Mouse (Mus musculus) midbrain, embryonic 14.5 days (tissue): ENCODE results near the gene Olfr1462. TPM values are rescaled to one million over a fixed set of nuclear protein-coding genes. Genes with fewer than 3 reads are reported as not detected.

Experiments
- ATAC-seq: fragments of 200-750 bp; cut with Nextera tagmentation; 2 replicates; pipeline ENCODE4 v1.8.0; 2017; ENCODE audit warnings: moderate number of reproducible peaks, moderate library complexity; ENCODE audit not compliant: low FRiP score, low TSS enrichment
- DNase-seq: peaks from one replicate; pipeline ENCODE4 v3.0.0-alpha.2; 2015
- H3K27ac ChIP-seq: fragments of 300-500 bp; sonication (generic); replicated peaks from 2 replicates; pipeline ENCODE4 v1.5.1; 2014; ENCODE audit warnings: mild to moderate bottlenecking, low read depth, low read length, moderate library complexity
- H3K27me3 ChIP-seq: fragments of 300-500 bp; sonication (generic); 2 replicates; pipeline ENCODE4 v1.6.1; 2014; ENCODE audit warnings: low read length, control low read depth, mixed read lengths; ENCODE audit not compliant: control insufficient read depth, insufficient read depth
- H3K36me3 ChIP-seq: fragments of 300-500 bp; sonication (generic); 2 replicates; pipeline ENCODE4 v1.6.1; 2014; ENCODE audit warnings: low read length, control low read depth; ENCODE audit not compliant: control insufficient read depth, insufficient read depth
- H3K4me1 ChIP-seq: fragments of 300-500 bp; sonication (generic); 2 replicates; pipeline ENCODE4 v1.6.1; 2014; ENCODE audit warnings: mild to moderate bottlenecking, antibody characterized with exemption, low read length, control low read depth; ENCODE audit not compliant: control insufficient read depth, insufficient read depth
- H3K4me2 ChIP-seq: fragments of 300-500 bp; sonication (generic); 2 replicates; pipeline ENCODE4 v1.6.1; 2014; ENCODE audit warnings: mild to moderate bottlenecking, low read length, moderate library complexity
- H3K4me3 ChIP-seq: fragments of 300-500 bp; sonication (generic); replicated peaks from 2 replicates; pipeline ENCODE4 v1.5.1; 2014; ENCODE audit warnings: low read depth, low read length
- H3K9ac ChIP-seq: fragments of 300-500 bp; sonication (generic); replicated peaks from 2 replicates; pipeline ENCODE4 v1.6.1; 2014; ENCODE audit warnings: mild to moderate bottlenecking, low read length, moderate library complexity
- H3K9me3 ChIP-seq: fragments of 300-500 bp; sonication (generic); 2 replicates; pipeline ENCODE4 v1.6.1; 2016; ENCODE audit warnings: low read length, control low read depth, mixed read lengths; ENCODE audit not compliant: control insufficient read depth
- WGBS: fragments of 180-500 bp; shearing (Covaris S2); extraction: QIAGEN DNeasy Blood & Tissue Kit; methylation state at CpG from one replicate; pipeline ENCODE4 v1.1.7; 2014; 5-methylcytosine and 5-hydroxymethylcytosine counted together
- polyA plus RNA-seq: library from polyadenylated mRNA; unstranded; fragments of >200 nt; fragmentation: Nextera tagmentation; extraction: Ambion mirVana; gene quantifications from 2 replicates; pipeline ENCODE4 v1.2.1, GENCODE M21; 2014

Gene Olfr1462
- not detected in 2 replicates for polyA plus RNA-seq

DNA sequence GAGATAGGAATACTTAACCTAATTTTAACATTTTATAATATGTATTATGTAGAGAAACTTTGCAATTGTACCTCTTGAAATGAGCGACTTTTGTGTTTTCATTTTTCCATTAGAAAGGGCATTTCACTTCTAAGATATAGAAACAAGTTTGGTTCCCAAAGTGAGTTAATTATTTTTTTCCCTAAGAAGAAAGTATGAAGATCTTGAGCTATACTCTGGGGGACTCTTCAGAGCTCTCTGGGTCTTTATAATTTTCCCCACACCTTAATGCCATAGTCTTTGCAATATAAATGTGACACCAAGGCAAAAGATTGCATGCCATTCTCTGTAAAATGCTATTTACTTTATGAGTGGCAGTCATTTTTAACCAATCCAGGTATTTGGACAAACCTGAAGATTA is at the start of gene Olfr1462:
Gene Olfr1462 (plus strand): TSS at position 301 of the 400 bp plus-strand sequence.
- Histone ChIP-seq H3K9ac (no peak within 1 kb of the TSS), H3K4me2 (no peak within 1 kb of the TSS), H3K36me3 (no peaks in the 10 kb centered on the region), H3K4me1 (no peaks in the 10 kb centered on the region), H3K27me3 (no peaks in the 10 kb centered on the region), H3K4me3 (no peak within 1 kb of the TSS), H3K9me3 (peaks cover 9% of the 10 kb centered on the region; the same call in 1 of the 2 replicates), H3K27ac (no peak within 1 kb of the TSS)
- 86% methylated on average over 1 of the region's 1 CpGs for WGBS
- ATAC-seq (no peak), DNase-seq (no peak)

GRCm38 (mm10) chr19:13149449-13149848 is 36.1 kb upstream of the Olfr1462 start, which contains the start of gene Olfr1459:
Gene Olfr1459, minus strand, starts transcription at chr19:13149549.
- Histone ChIP-seq H3K9ac (no peak within 1 kb of the TSS), H3K27ac (no peak within 1 kb of the TSS), H3K4me2 (no peak within 1 kb of the TSS), H3K36me3 (no peaks in the 10 kb centered on the region), H3K27me3 (no peaks in the 10 kb centered on the region), H3K4me1 (no peaks in the 10 kb centered on the region), H3K4me3 (no peak within 1 kb of the TSS), H3K9me3 (peaks cover 18% of the 10 kb centered on the region; the same call in 1 of the 2 replicates)
- no peak for DNase-seq
- 76% methylated on average over 1 of the region's 1 CpGs for WGBS
- ATAC-seq, result no peak

GRCm38 (mm10) chr19:13162700-13163099 is 22.8 kb upstream of the Olfr1462 start, which contains the start of gene Olfr1461:
Gene Olfr1461, plus strand, starts transcription at chr19:13163000.
- no peak within 1 kb of the TSS for H3K9ac ChIP-seq
- WGBS, result 35% methylated on average over 1 of the region's 1 CpGs
- no peak for ATAC-seq
- H3K4me1 ChIP-seq, result no peaks in the 10 kb centered on the region
- H3K9me3 ChIP-seq, result peaks cover 3% of the 10 kb centered on the region; the same call in 1 of the 2 replicates
- H3K27ac ChIP-seq, result no peak within 1 kb of the TSS
- H3K36me3 ChIP-seq, result no peaks in the 10 kb centered on the region
- no peak for DNase-seq
- H3K27me3 ChIP-seq, result no peaks in the 10 kb centered on the region
- no peak within 1 kb of the TSS for H3K4me3 ChIP-seq
- no peak within 1 kb of the TSS for H3K4me2 ChIP-seq

DNA sequence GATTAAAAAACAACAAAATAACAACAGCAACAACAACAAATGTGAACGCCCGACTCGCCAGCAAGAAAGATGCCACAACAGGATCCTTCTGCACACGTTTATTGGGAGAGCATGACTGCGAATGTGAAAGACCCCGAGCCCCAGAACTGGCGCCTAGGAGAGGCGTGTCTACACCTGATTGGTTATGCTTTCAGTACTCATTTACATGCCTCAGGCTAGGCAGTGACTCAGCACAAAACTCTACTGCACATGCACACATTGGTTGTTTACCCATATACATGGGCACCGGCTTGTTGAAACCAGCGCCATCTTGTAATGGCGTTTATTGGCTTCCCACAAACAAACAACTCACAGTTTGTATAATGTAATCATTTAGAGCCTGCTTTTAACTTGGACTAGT is 36.1 kb downstream of the Olfr1462 start:
- no peak overlapping the region for H3K9ac ChIP-seq
- 86% methylated on average over 11 of the region's 11 CpGs for WGBS
- no peak overlapping the region for H3K4me3 ChIP-seq
- DNase-seq, result no peak
- H3K9me3 ChIP-seq, result peaks cover 23% of the 10 kb centered on the region
- H3K27me3 ChIP-seq, result no peaks in the 10 kb centered on the region
- no peak overlapping the region for H3K4me2 ChIP-seq
- no peaks in the 10 kb centered on the region for H3K4me1 ChIP-seq
- no peaks in the 10 kb centered on the region for H3K36me3 ChIP-seq
- no peak overlapping the region for H3K27ac ChIP-seq
- ATAC-seq, result no peak

- no peak within 1 kb of the TSS for H3K4me3 ChIP-seq
- no peak for ATAC-seq
- no peak within 1 kb of the TSS for H3K4me2 ChIP-seq
- no peak within 1 kb of the TSS for H3K9ac ChIP-seq
- H3K36me3 ChIP-seq, result no peaks in the 10 kb centered on the region
- H3K9me3 ChIP-seq, result peaks cover 14% of the 10 kb centered on the region
- H3K4me1 ChIP-seq, result no peaks in the 10 kb centered on the region
- no peak for DNase-seq
- H3K27me3 ChIP-seq, result no peaks in the 10 kb centered on the region
- no peak within 1 kb of the TSS for H3K27ac ChIP-seq
These were observed 45.5 kb downstream of the Olfr1462 start, which contains the start of gene Olfr1463 for GRCm38 (mm10) chr19:13231028-13231427. Gene Olfr1463, plus strand, starts transcription at chr19:13231328.

Other genes starting within 250 kb of the Olfr1462 start
- not detected in 2 replicates for gene Olfr1450, start 235.5 kb upstream of the Olfr1462 start, polyA plus RNA-seq
- gene Olfr1451, start 190.7 kb upstream of the Olfr1462 start, polyA plus RNA-seq, result not detected in 2 replicates
- gene Olfr1453, start 157.4 kb upstream of the Olfr1462 start, polyA plus RNA-seq, result not detected in 2 replicates
- not detected in 2 replicates for gene Olfr1454, start 125.1 kb upstream of the Olfr1462 start, polyA plus RNA-seq
- gene Olfr1457, start 87.8 kb upstream of the Olfr1462 start, polyA plus RNA-seq, result not detected in 2 replicates
- gene Olfr1458, start 79.0 kb upstream of the Olfr1462 start, polyA plus RNA-seq, result not detected in 2 replicates
- gene Olfr1459, start 36.2 kb upstream of the Olfr1462 start, polyA plus RNA-seq, result not detected in 2 replicates
- not detected in 2 replicates for gene Olfr1461, start 22.7 kb upstream of the Olfr1462 start, polyA plus RNA-seq
- gene Olfr1463, start 45.6 kb downstream of the Olfr1462 start, polyA plus RNA-seq, result not detected in 2 replicates
- gene Olfr1465, start 129.8 kb downstream of the Olfr1462 start, polyA plus RNA-seq, result not detected in 2 replicates
- gene Olfr1466, start 153.1 kb downstream of the Olfr1462 start, polyA plus RNA-seq, result not detected in 2 replicates
- gene Olfr1467, start 176.5 kb downstream of the Olfr1462 start, polyA plus RNA-seq, result not detected in 2 replicates
- gene Olfr1469, start 222.1 kb downstream of the Olfr1462 start, polyA plus RNA-seq, result not detected in 2 replicates